ENCODE assay signal across 9 mouse cellular contexts in genomic region chr2:30721048-30721461, GRCm38 (mm10).
A peak's percentile ranks its signal among the peaks of the same experiment; 100 is the strongest.
DNase-seq lines count a peak whose midpoint lies in the region; ATAC-seq and TF ChIP-seq lines count a peak whose summit lies in the region.
"Had no signal": no experiment of that assay in that cellular context is flagged by ENCODE, and none has a peak within 500 bp of the region (broad histone marks: within the 10 kb centered on the region; RNA-seq: fewer than 3 reads in every experiment).

No protein-coding gene starts in this region.

- H3K9ac ChIP-seq in heart, adult 2 months (ENCODE audit: low read depth, low read length), result no peak overlapping the region
- peak overlapping the region; percentile 70 for H3K9ac ChIP-seq in neural tube, embryonic 11.5 days (ENCODE audit: low read length)
- peak overlapping the region; percentile 69; the same call in 1 of the 2 replicates for H3K9ac ChIP-seq in limb, embryonic 13.5 days
- 0 out of 2 replicates have a peak overlapping the region, but pooled peaks have one; percentile 67 for H3K9ac ChIP-seq in stomach, postnatal 0 days (ENCODE audit: low read length)
- H3K9ac ChIP-seq: liver, embryonic 15.5 days had no signal

- H3K4me3 ChIP-seq in heart, adult 2 months, result no peak overlapping the region
- no peak overlapping the region for H3K4me3 ChIP-seq in neural tube, embryonic 11.5 days (ENCODE audit: low read depth, low read length)
- no peak overlapping the region for H3K4me3 ChIP-seq in limb, embryonic 13.5 days
- no peak overlapping the region for H3K4me3 ChIP-seq in stomach, postnatal 0 days (ENCODE audit: low read depth, low read length)
- H3K4me3 ChIP-seq: liver, embryonic 15.5 days had no signal

- no peaks in the 10 kb centered on the region for H3K9me3 ChIP-seq in neural tube, embryonic 11.5 days (ENCODE audit: control insufficient read depth, low read length)
- H3K9me3 ChIP-seq in limb, embryonic 13.5 days, result no peaks in the 10 kb centered on the region
- H3K9me3 ChIP-seq in stomach, postnatal 0 days (ENCODE audit: control insufficient read depth, low read length), result no peaks in the 10 kb centered on the region
- H3K9me3 ChIP-seq: liver, embryonic 15.5 days had no signal

- no peak for TF ChIP-seq CTCF in heart, adult 2 months (IDR thresholded peaks at IDR 0.05)
- no peak for TF ChIP-seq CTCF in stomach, postnatal 0 days (IDR thresholded peaks at IDR 0.05; ENCODE audit: low read depth)

- no peak for ATAC-seq in neural tube, embryonic 11.5 days (ENCODE audit: insufficient read depth, low FRiP score, low TSS enrichment)
- ATAC-seq in limb, embryonic 13.5 days (ENCODE audit: low FRiP score, low read depth), result no peak
- ATAC-seq in stomach, postnatal 0 days (ENCODE audit: low FRiP score, low TSS enrichment), result no peak
- ATAC-seq in monocyte, adult 5-6 weeks (replicated peaks; ENCODE audit: insufficient number of reproducible peaks, low FRiP score, low TSS enrichment, poor library complexity, severe bottlenecking), result no peak

- no peaks in the 10 kb centered on the region for H3K27me3 ChIP-seq in heart, adult 2 months (ENCODE audit: control insufficient read depth, insufficient read depth, low read length)
- no peaks in the 10 kb centered on the region for H3K27me3 ChIP-seq in neural tube, embryonic 11.5 days (ENCODE audit: control insufficient read depth, insufficient read depth, low read length)
- no peaks in the 10 kb centered on the region for H3K27me3 ChIP-seq in limb, embryonic 13.5 days
- H3K27me3 ChIP-seq in stomach, postnatal 0 days (ENCODE audit: control insufficient read depth, insufficient read depth, low read length), result no peaks in the 10 kb centered on the region

- no peaks in the 10 kb centered on the region for H3K36me3 ChIP-seq in heart, adult 2 months (ENCODE audit: control insufficient read depth, insufficient read depth, low read length)
- H3K36me3 ChIP-seq in neural tube, embryonic 11.5 days (ENCODE audit: control insufficient read depth, insufficient read depth, low read length), result no peaks in the 10 kb centered on the region
- H3K36me3 ChIP-seq in limb, embryonic 13.5 days, result no peaks in the 10 kb centered on the region
- H3K36me3 ChIP-seq in stomach, postnatal 0 days (ENCODE audit: control insufficient read depth, insufficient read depth, low read length), result no peaks in the 10 kb centered on the region
- H3K36me3 ChIP-seq: liver, embryonic 15.5 days had no signal

- no peak for DNase-seq in heart, adult 2 months
- DNase-seq in heart, postnatal 10 days, result no peak
- no peak for DNase-seq in neural tube, embryonic 11.5 days (ENCODE audit: low spot score)
- no peak for DNase-seq in neural tube, embryonic 10.5 days (ENCODE audit: extremely low spot score, low spot score)
- no peak for DNase-seq in stomach, postnatal 0 days (ENCODE audit: low spot score)
- no peak for DNase-seq in thymus, postnatal 0 days (ENCODE audit: low spot score)

- peak overlapping the region; percentile 71 for H3K27ac ChIP-seq in heart, adult 2 months
- H3K27ac ChIP-seq in neural tube, embryonic 11.5 days (ENCODE audit: low read depth, low read length), result peak overlapping the region; percentile 100
- H3K27ac ChIP-seq in limb, embryonic 13.5 days, result peak overlapping the region; percentile 98
- peak overlapping the region; percentile 98 for H3K27ac ChIP-seq in stomach, postnatal 0 days (replicated peaks)
- H3K27ac ChIP-seq: liver, embryonic 15.5 days had no signal

- no peak for TF ChIP-seq POLR2A in heart, adult 2 months (IDR thresholded peaks at IDR 0.05; ENCODE audit: insufficient read depth, low read depth, low read length)

- H3K4me1 ChIP-seq in heart, adult 2 months (ENCODE audit: control insufficient read depth, insufficient read depth, low read length), result peaks cover 24% of the 10 kb centered on the region
- H3K4me1 ChIP-seq in neural tube, embryonic 11.5 days (ENCODE audit: control insufficient read depth, insufficient read depth, low read length), result peaks cover 91% of the 10 kb centered on the region
- H3K4me1 ChIP-seq in limb, embryonic 13.5 days, result peaks cover 95% of the 10 kb centered on the region
- peaks cover 45% of the 10 kb centered on the region for H3K4me1 ChIP-seq in stomach, postnatal 0 days (replicated peaks; ENCODE audit: control insufficient read depth, insufficient read depth)

- 91% methylated on average over 5 of the region's 5 CpGs for WGBS in heart, adult 2 months
- 69% methylated on average over 5 of the region's 5 CpGs for WGBS in neural tube, embryonic 11.5 days
- 74% methylated on average over 5 of the region's 5 CpGs for WGBS in limb, embryonic 13.5 days
- 65% methylated on average over 5 of the region's 5 CpGs for WGBS in stomach, postnatal 0 days

- peak overlapping the region; percentile 48; the same call in 1 of the 2 replicates for H3K4me2 ChIP-seq in neural tube, embryonic 11.5 days (ENCODE audit: low read depth)
- no peak overlapping the region for H3K4me2 ChIP-seq in limb, embryonic 13.5 days (replicated peaks)
- H3K4me2 ChIP-seq in stomach, postnatal 0 days (replicated peaks; ENCODE audit: low read depth), result 0 out of 2 replicates have a peak overlapping the region, but pooled peaks have one; percentile 60
- H3K4me2 ChIP-seq: liver, embryonic 15.5 days had no signal

- H3K79me2 ChIP-seq in heart, adult 2 months (replicated peaks; ENCODE audit: control insufficient read depth, insufficient read depth, low read length), result no peaks in the 10 kb centered on the region

- intact Hi-C loops in heart, adult 2 months (cut with DNase I), result no loop called here
- intact Hi-C loops in heart, postnatal 10 days (cut with DNase I), result loop anchor here (5.0 kb wide), 3 partner anchors 36 to 71 kb away; no protein-coding TSS in a partner anchor

- TF ChIP-seq EP300 in heart, adult 2 months (IDR thresholded peaks at IDR 0.05; ENCODE audit: insufficient read depth, low read depth, low read length), result no peak
- TF ChIP-seq EP300 in stomach, postnatal 0 days (optimal IDR thresholded peaks at IDR 0.05), result no peak
